In genomic region chr17:24199252-24199651, GRCm38 (mm10) we compare ENCODE assay signal across 11 mouse cellular contexts. TPM values are rescaled to one million over a fixed set of nuclear protein-coding genes. Genes with fewer than 3 reads are reported as not detected.
DNase-seq lines count a peak whose midpoint lies in the region; ATAC-seq and TF ChIP-seq lines count a peak whose summit lies in the region.
"Had no signal": no experiment of that assay in that cellular context is flagged by ENCODE, and none has a peak within 500 bp of the region (broad histone marks: within the 10 kb centered on the region; RNA-seq: fewer than 3 reads in every experiment).

No protein-coding gene starts in this region.

- no peak for TF ChIP-seq CTCF in liver, postnatal 0 days (IDR thresholded peaks at IDR 0.05; ENCODE audit: low read depth)

- TF ChIP-seq EP300 in liver, postnatal 0 days (IDR thresholded peaks at IDR 0.05; ENCODE audit: low read depth) = peak; percentile 55; the same call in 1 of the 2 replicates

- peak overlapping the region; percentile 34; the same call in 1 of the 2 replicates for H3K9ac ChIP-seq in liver, postnatal 0 days (replicated peaks)
- H3K9ac ChIP-seq in kidney, embryonic 15.5 days = no peak overlapping the region
- H3K9ac ChIP-seq: hindbrain, embryonic 12.5 days had no signal

- WGBS in liver, postnatal 0 days (ENCODE audit: insufficient replicate concordance) = 57% methylated on average over 4 of the region's 4 CpGs
- WGBS in kidney, embryonic 15.5 days = 94% methylated on average over 4 of the region's 4 CpGs

- peak; percentile 64 for ATAC-seq in frontal cortex, adult (ENCODE audit: low TSS enrichment)
- no peak; the same call in 1 of the 2 replicates for ATAC-seq in liver, postnatal 0 days
- no peak for ATAC-seq in kidney, embryonic 15.5 days (replicated peaks; ENCODE audit: low FRiP score)

- H3K4me3 ChIP-seq in liver, postnatal 0 days (ENCODE audit: low read depth, low read length) = no peak overlapping the region
- no peak overlapping the region for H3K4me3 ChIP-seq in kidney, embryonic 15.5 days (replicated peaks)
- H3K4me3 ChIP-seq: hindbrain, embryonic 12.5 days had no signal

- H3K9me3 ChIP-seq in liver, postnatal 0 days (ENCODE audit: low read length) = no peaks in the 10 kb centered on the region
- H3K9me3 ChIP-seq in kidney, embryonic 15.5 days (replicated peaks) = no peaks in the 10 kb centered on the region
- H3K9me3 ChIP-seq: hindbrain, embryonic 12.5 days had no signal

- H3K36me3 ChIP-seq in liver, postnatal 0 days (replicated peaks; ENCODE audit: insufficient read depth, low read length) = peaks cover 19% of the 10 kb centered on the region
- H3K36me3 ChIP-seq in kidney, embryonic 15.5 days = no peaks in the 10 kb centered on the region
- H3K36me3 ChIP-seq: hindbrain, embryonic 12.5 days had no signal

- peak overlapping the region; percentile 57 for H3K4me2 ChIP-seq in liver, postnatal 0 days (ENCODE audit: low read depth, low read length)
- H3K4me2 ChIP-seq in kidney, embryonic 15.5 days = no peak overlapping the region
- H3K4me2 ChIP-seq: hindbrain, embryonic 12.5 days had no signal

- H3K4me1 ChIP-seq in liver, postnatal 0 days (ENCODE audit: insufficient read depth) = peaks cover 84% of the 10 kb centered on the region
- peaks cover 19% of the 10 kb centered on the region for H3K4me1 ChIP-seq in kidney, embryonic 15.5 days

- H3K27ac ChIP-seq in liver, postnatal 0 days (ENCODE audit: low read depth) = peak overlapping the region; percentile 37
- no peak overlapping the region for H3K27ac ChIP-seq in kidney, embryonic 15.5 days
- H3K27ac ChIP-seq: hindbrain, embryonic 12.5 days had no signal

- H3K27me3 ChIP-seq in liver, postnatal 0 days (ENCODE audit: insufficient read depth, low read length) = no peaks in the 10 kb centered on the region
- H3K27me3 ChIP-seq in kidney, embryonic 15.5 days = no peaks in the 10 kb centered on the region
- H3K27me3 ChIP-seq: hindbrain, embryonic 12.5 days had no signal

- no peak for DNase-seq in frontal cortex, postnatal 25 days (ENCODE audit: low spot score in 2 of 2)
- peak; percentile 77 for DNase-seq in cerebellum, adult 9-10 months
- peak; percentile 26 to 35 for DNase-seq in layer of hippocampus, postnatal 25 days (ENCODE audit: extremely low spot score in 1 of 2, low spot score in 1 of 2)
- no peak for DNase-seq in liver, postnatal 0 days
- DNase-seq in kidney, adult 11 months = no peak
- no peak for DNase-seq in embryo, embryonic 11 days
- DNase-seq: gastrocnemius, postnatal 36 days; thymus, adult 18-20 months had no signal

RNA-seq across cellular contexts. Expression of gene Tbc1d24, which starts 6.1 kb away (rescaled TPM):
- 10 to 100 TPM; 60.1 to 64.2 TPM for total RNA-seq in layer of hippocampus, postnatal 25 days (2021)
- polyA plus RNA-seq in liver, postnatal 0 days (2015; fragmentation: Nextera tagmentation; extraction: Ambion mirVana) = 2.0 and 4.2 TPM in 2 replicates
- 5.9 and 6.7 TPM in 2 replicates for polyA plus RNA-seq in kidney, embryonic 15.5 days (2015; fragmentation: Nextera tagmentation; extraction: Ambion mirVana)

RNA-seq across cellular contexts. Expression of gene Ntn3, which starts 10.1 kb away (rescaled TPM):
- total RNA-seq in layer of hippocampus, postnatal 25 days (2021) = 10 to 100 TPM; 10.8 to 11.0 TPM
- polyA plus RNA-seq in liver, postnatal 0 days (2015; fragmentation: Nextera tagmentation; extraction: Ambion mirVana) = 0.37 and 0.45 TPM in 2 replicates
- polyA plus RNA-seq in kidney, embryonic 15.5 days (2015; fragmentation: Nextera tagmentation; extraction: Ambion mirVana) = 5.1 and 5.6 TPM in 2 replicates

RNA-seq across cellular contexts. Expression of gene Tedc2, which starts 21.4 kb away (rescaled TPM):
- 10 to 100 TPM in 1 of 2 experiments, 1 to 10 TPM in 1; 8.4 to 10.0 TPM for total RNA-seq in layer of hippocampus, postnatal 25 days (2021)
- polyA plus RNA-seq in liver, postnatal 0 days (2015; fragmentation: Nextera tagmentation; extraction: Ambion mirVana) = 6.7 and 7.4 TPM in 2 replicates
- 13.6 and 14.3 TPM in 2 replicates for polyA plus RNA-seq in kidney, embryonic 15.5 days (2015; fragmentation: Nextera tagmentation; extraction: Ambion mirVana)

RNA-seq across cellular contexts. Expression of gene Atp6v0c, which starts 29.8 kb away (rescaled TPM):
- total RNA-seq in layer of hippocampus, postnatal 25 days (2021) = 1,000 to 10,000 TPM; 1,231 to 1,342 TPM
- 422 and 445 TPM in 2 replicates for polyA plus RNA-seq in liver, postnatal 0 days (2015; fragmentation: Nextera tagmentation; extraction: Ambion mirVana)
- 546 and 562 TPM in 2 replicates for polyA plus RNA-seq in kidney, embryonic 15.5 days (2015; fragmentation: Nextera tagmentation; extraction: Ambion mirVana)

RNA-seq across cellular contexts. Expression of gene Amdhd2, which starts 35.7 kb away (rescaled TPM):
- 10 to 100 TPM; 36.3 to 38.4 TPM for total RNA-seq in layer of hippocampus, postnatal 25 days (2021)
- polyA plus RNA-seq in liver, postnatal 0 days (2015; fragmentation: Nextera tagmentation; extraction: Ambion mirVana) = 18.5 and 20.0 TPM in 2 replicates
- polyA plus RNA-seq in kidney, embryonic 15.5 days (2015; fragmentation: Nextera tagmentation; extraction: Ambion mirVana) = 36.7 and 40.9 TPM in 2 replicates

Comparison
In these comparisons a context has a peak if more than half of its experiments do, and no peak if none do; other contexts are left out.
1. DNase-seq: peak in cerebellum, adult 9-10 months (single experiment) and layer of hippocampus, postnatal 25 days (2 of 2); none in frontal cortex, postnatal 25 days (0 of 2), liver, postnatal 0 days (single experiment), kidney, adult 11 months (single experiment) and embryo, embryonic 11 days (single experiment).